Mouse (Mus musculus): ENCODE measurements at regions not wholly inside any gene's neighbourhood (a gene's known extent, or its start where the extent isn't known, plus 50 kb on each side); places are given as distances from the start of the nearest gene placed in this dataset.
A peak's percentile ranks its signal among the peaks of the same experiment; 100 is the strongest.

GRCm38 (mm10) chr8:87095211-87095610 is 210.2 kb upstream of the N4bp1 start:
- ATAC-seq (ENCODE audit: low FRiP score, low read depth): no peak
- Histone ChIP-seq H3K4me3 (replicated peaks; ENCODE audit: low read length) (no peak overlapping the region), H3K27me3 (ENCODE audit: control insufficient read depth, insufficient read depth, low read length) (no peaks in the 10 kb centered on the region), H3K9ac (ENCODE audit: low read depth, low read length, severe bottlenecking) (no peak overlapping the region), H3K9me3 (ENCODE audit: control insufficient read depth, low read length) (no peaks in the 10 kb centered on the region), H3K4me2 (replicated peaks; ENCODE audit: low read depth, low read length, severe bottlenecking) (no peak overlapping the region), H3K36me3 (ENCODE audit: control insufficient read depth, insufficient read depth, low read length) (no peaks in the 10 kb centered on the region), H3K27ac (replicated peaks; ENCODE audit: low read depth, low read length) (no peak overlapping the region), H3K4me1 (ENCODE audit: control insufficient read depth, insufficient read depth, low read length) (no peaks in the 10 kb centered on the region)
- no peak for TF ChIP-seq POLR2A (IDR thresholded peaks at IDR 0.05; ENCODE audit: borderline replicate concordance, extremely low read depth, insufficient read depth, insufficient read length)
- 34% methylated on average over 2 of the region's 2 CpGs for WGBS
- DNase-seq (ENCODE audit: low spot score): no peak

GRCm38 (mm10) chr8:87094685-87095084 is 209.6 kb upstream of the N4bp1 start:
- Histone ChIP-seq H3K4me3 (replicated peaks; ENCODE audit: low read length) (no peak overlapping the region), H3K36me3 (ENCODE audit: control insufficient read depth, insufficient read depth, low read length) (no peaks in the 10 kb centered on the region), H3K4me2 (replicated peaks; ENCODE audit: low read depth, low read length, severe bottlenecking) (no peak overlapping the region), H3K27ac (replicated peaks; ENCODE audit: low read depth, low read length) (no peak overlapping the region), H3K9me3 (ENCODE audit: control insufficient read depth, low read length) (no peaks in the 10 kb centered on the region), H3K27me3 (ENCODE audit: control insufficient read depth, insufficient read depth, low read length) (no peaks in the 10 kb centered on the region), H3K4me1 (ENCODE audit: control insufficient read depth, insufficient read depth, low read length) (no peaks in the 10 kb centered on the region), H3K9ac (ENCODE audit: low read depth, low read length, severe bottlenecking) (no peak overlapping the region)
- DNase-seq (ENCODE audit: low spot score) (no peak), ATAC-seq (ENCODE audit: low FRiP score, low read depth) (no peak)
- WGBS: 81% methylated on average over 4 of the region's 4 CpGs
- no peak for TF ChIP-seq POLR2A (IDR thresholded peaks at IDR 0.05; ENCODE audit: borderline replicate concordance, extremely low read depth, insufficient read depth, insufficient read length)

DNA sequence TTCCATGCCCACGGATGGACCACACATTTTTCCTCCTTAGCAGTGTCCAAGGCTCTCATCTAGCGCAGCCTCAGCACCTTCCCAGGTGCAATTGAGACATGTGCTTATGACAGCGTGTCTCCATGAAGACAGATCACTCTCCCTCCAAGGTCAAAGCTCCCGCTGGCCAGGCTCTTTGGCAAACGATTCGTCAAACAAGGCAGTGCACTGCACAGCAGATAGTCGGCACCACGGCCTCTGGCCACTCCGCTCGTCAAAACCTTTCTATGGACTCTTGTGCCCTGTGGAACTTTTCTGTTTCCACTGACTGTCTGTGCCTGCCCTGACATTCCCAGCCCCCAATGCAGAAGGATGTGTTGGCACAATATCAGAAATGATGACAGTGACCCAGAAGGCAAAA is 208.7 kb upstream of the N4bp1 start:
- Histone ChIP-seq H3K9ac (ENCODE audit: low read depth, low read length, severe bottlenecking) (no peak overlapping the region), H3K4me3 (replicated peaks; ENCODE audit: low read length) (no peak overlapping the region), H3K27ac (replicated peaks; ENCODE audit: low read depth, low read length) (no peak overlapping the region), H3K9me3 (ENCODE audit: control insufficient read depth, low read length) (no peaks in the 10 kb centered on the region), H3K36me3 (ENCODE audit: control insufficient read depth, insufficient read depth, low read length) (no peaks in the 10 kb centered on the region), H3K4me2 (replicated peaks; ENCODE audit: low read depth, low read length, severe bottlenecking) (no peak overlapping the region), H3K27me3 (ENCODE audit: control insufficient read depth, insufficient read depth, low read length) (no peaks in the 10 kb centered on the region), H3K4me1 (ENCODE audit: control insufficient read depth, insufficient read depth, low read length) (no peaks in the 10 kb centered on the region)
- ATAC-seq (ENCODE audit: low FRiP score, low read depth) (no peak), DNase-seq (ENCODE audit: low spot score) (no peak)
- no peak for TF ChIP-seq POLR2A (IDR thresholded peaks at IDR 0.05; ENCODE audit: borderline replicate concordance, extremely low read depth, insufficient read depth, insufficient read length)
- WGBS: 74% methylated on average over 10 of the region's 10 CpGs

GRCm38 (mm10) chr8:87093081-87093480 is 208.0 kb upstream of the N4bp1 start:
- Histone ChIP-seq H3K4me2 (replicated peaks; ENCODE audit: low read depth, low read length, severe bottlenecking) (no peak overlapping the region), H3K9me3 (ENCODE audit: control insufficient read depth, low read length) (no peaks in the 10 kb centered on the region), H3K36me3 (ENCODE audit: control insufficient read depth, insufficient read depth, low read length) (no peaks in the 10 kb centered on the region), H3K4me1 (ENCODE audit: control insufficient read depth, insufficient read depth, low read length) (no peaks in the 10 kb centered on the region), H3K4me3 (replicated peaks; ENCODE audit: low read length) (no peak overlapping the region), H3K27ac (replicated peaks; ENCODE audit: low read depth, low read length) (no peak overlapping the region), H3K9ac (ENCODE audit: low read depth, low read length, severe bottlenecking) (no peak overlapping the region), H3K27me3 (ENCODE audit: control insufficient read depth, insufficient read depth, low read length) (no peaks in the 10 kb centered on the region)
- TF ChIP-seq POLR2A (IDR thresholded peaks at IDR 0.05; ENCODE audit: borderline replicate concordance, extremely low read depth, insufficient read depth, insufficient read length): no peak
- 76% methylated on average over 5 of the region's 5 CpGs for WGBS
- no peak for ATAC-seq (ENCODE audit: low FRiP score, low read depth)
- DNase-seq (ENCODE audit: low spot score): no peak

- ATAC-seq (ENCODE audit: low FRiP score, low read depth) (no peak), DNase-seq (ENCODE audit: low spot score) (peak; percentile 90)
- H3K9me3 ChIP-seq (ENCODE audit: control insufficient read depth, low read length): no peaks in the 10 kb centered on the region
- TF ChIP-seq POLR2A (IDR thresholded peaks at IDR 0.05; ENCODE audit: borderline replicate concordance, extremely low read depth, insufficient read depth, insufficient read length): no peak
- H3K4me2 ChIP-seq (replicated peaks; ENCODE audit: low read depth, low read length, severe bottlenecking): no peak overlapping the region
- no peak overlapping the region for H3K27ac ChIP-seq (replicated peaks; ENCODE audit: low read depth, low read length)
- H3K4me1 ChIP-seq (ENCODE audit: control insufficient read depth, insufficient read depth, low read length): no peaks in the 10 kb centered on the region
- H3K9ac ChIP-seq (ENCODE audit: low read depth, low read length, severe bottlenecking): no peak overlapping the region
- H3K27me3 ChIP-seq (ENCODE audit: control insufficient read depth, insufficient read depth, low read length): no peaks in the 10 kb centered on the region
- no peak overlapping the region for H3K4me3 ChIP-seq (replicated peaks; ENCODE audit: low read length)
- no peaks in the 10 kb centered on the region for H3K36me3 ChIP-seq (ENCODE audit: control insufficient read depth, insufficient read depth, low read length)
- WGBS: 43% methylated on average over 9 of the region's 9 CpGs
Observed at GRCm38 (mm10) chr8:87087451-87088095, 202.5 kb upstream of the N4bp1 start.

GRCm38 (mm10) chr8:87078260-87078659 is 193.2 kb upstream of the N4bp1 start:
- ATAC-seq (ENCODE audit: low FRiP score, low read depth): no peak
- no peaks in the 10 kb centered on the region for H3K36me3 ChIP-seq (ENCODE audit: control insufficient read depth, insufficient read depth, low read length)
- H3K27ac ChIP-seq (replicated peaks; ENCODE audit: low read depth, low read length): no peak overlapping the region
- H3K9ac ChIP-seq (ENCODE audit: low read depth, low read length, severe bottlenecking): no peak overlapping the region
- H3K4me2 ChIP-seq (replicated peaks; ENCODE audit: low read depth, low read length, severe bottlenecking): no peak overlapping the region
- H3K4me3 ChIP-seq (replicated peaks; ENCODE audit: low read length): no peak overlapping the region
- no peaks in the 10 kb centered on the region for H3K4me1 ChIP-seq (ENCODE audit: control insufficient read depth, insufficient read depth, low read length)
- no peak for DNase-seq (ENCODE audit: low spot score)
- WGBS: 54% methylated on average over 6 of the region's 6 CpGs
- no peaks in the 10 kb centered on the region for H3K27me3 ChIP-seq (ENCODE audit: control insufficient read depth, insufficient read depth, low read length)
- H3K9me3 ChIP-seq (ENCODE audit: control insufficient read depth, low read length): no peaks in the 10 kb centered on the region
- no peak for TF ChIP-seq POLR2A (IDR thresholded peaks at IDR 0.05; ENCODE audit: borderline replicate concordance, extremely low read depth, insufficient read depth, insufficient read length)
